Mouse (Mus musculus): ENCODE results near the gene Ssu72.
A peak's percentile ranks its signal among the peaks of the same experiment; 100 is the strongest.

DNA sequence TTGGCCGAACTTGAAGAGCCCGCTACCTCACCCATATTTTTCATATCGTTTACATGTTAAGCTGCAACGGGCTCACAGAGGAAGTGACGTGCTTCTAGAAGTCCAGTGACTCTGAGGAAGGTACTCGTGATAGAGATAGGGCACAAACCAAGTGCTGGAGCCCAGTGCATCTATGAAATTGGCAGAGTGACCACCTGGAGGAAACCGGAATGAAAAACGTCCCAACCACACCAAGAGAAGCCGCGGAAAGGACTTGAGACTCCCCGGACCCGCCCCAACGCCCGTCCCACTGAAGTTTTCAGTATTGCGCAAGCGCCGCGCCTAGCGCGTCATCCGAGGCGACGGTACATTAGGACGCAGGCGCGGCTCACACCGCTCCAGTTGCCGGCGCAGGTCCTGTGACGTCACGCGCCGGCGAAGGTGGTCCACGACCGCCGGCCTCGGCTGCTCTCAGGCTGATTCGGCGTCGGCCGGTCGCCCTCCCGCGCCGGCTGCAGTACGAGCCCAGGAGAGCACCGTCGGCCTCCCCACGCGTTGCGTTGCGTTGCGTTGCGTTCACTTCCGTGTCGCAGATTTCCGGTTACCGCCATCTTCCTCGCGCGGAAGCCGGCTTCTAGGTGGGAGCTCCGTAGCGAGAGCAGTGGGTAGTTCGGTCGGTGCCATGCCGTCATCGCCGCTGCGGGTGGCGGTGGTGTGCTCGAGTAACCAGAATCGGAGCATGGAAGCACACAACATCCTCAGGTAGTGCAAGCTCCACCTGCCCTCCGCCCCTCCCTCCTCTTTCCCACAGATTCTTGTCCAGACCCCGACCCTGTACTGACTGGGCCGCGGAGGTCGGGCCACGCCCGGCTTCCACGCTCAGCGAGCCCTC lies at the start of gene Ssu72:
- TF ChIP-seq EP300 (IDR thresholded peaks at IDR 0.05; ENCODE audit: low read depth) (peak; percentile 83; the same call in 1 of the 2 replicates), CTCF (IDR thresholded peaks at IDR 0.05; ENCODE audit: low read depth) (no peak)
